Mouse (Mus musculus): ENCODE data around the gene Vmn1r87. TPM values are rescaled to one million over a fixed set of nuclear protein-coding genes. Genes with fewer than 3 reads are reported as not detected.
A peak's percentile ranks its signal among the peaks of the same experiment; 100 is the strongest.
"Not testable (repeated sequence)": the region's sequence is repeated elsewhere in the genome, so short reads cannot be mapped to it uniquely, and the experiment has no call there.

Gene Vmn1r87
- not detected in 2 replicates for polyA plus RNA-seq (2015; fragmentation: Nextera tagmentation; extraction: Ambion mirVana)

DNA sequence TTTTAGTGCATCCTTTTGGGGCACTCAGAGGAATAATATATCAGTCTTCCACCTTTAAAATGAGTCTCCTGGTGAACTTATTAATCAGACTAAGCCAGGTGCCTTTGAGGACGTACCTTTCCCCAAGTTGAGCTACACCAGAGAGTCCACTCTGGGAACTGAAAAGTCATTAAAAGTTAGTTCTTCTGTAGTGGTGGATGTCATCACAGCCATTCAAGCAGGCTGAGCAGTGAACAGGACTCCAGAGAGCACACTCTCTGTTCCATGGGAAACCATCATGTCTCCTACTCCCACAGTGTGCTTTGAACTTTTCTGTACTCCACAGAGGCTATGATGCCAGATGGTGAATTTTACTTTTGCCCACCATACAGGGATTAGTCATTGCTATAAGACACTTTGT is at the start of gene Vmn1r87:
Vmn1r87 (minus strand) TSS at position 101 of the 400 bp plus-strand sequence.
- Histone ChIP-seq H3K9ac (replicated peaks) (no peak within 1 kb of the TSS), H3K36me3 (replicated peaks; ENCODE audit: insufficient read depth, low read length) (no peaks in the 10 kb centered on the region), H3K9me3 (ENCODE audit: low read length) (no peaks in the 10 kb centered on the region), H3K4me2 (ENCODE audit: low read depth, low read length) (no peak within 1 kb of the TSS), H3K27ac (ENCODE audit: low read depth) (no peak within 1 kb of the TSS), H3K27me3 (ENCODE audit: insufficient read depth, low read length) (no peaks in the 10 kb centered on the region), H3K4me3 (ENCODE audit: low read depth, low read length) (no peak within 1 kb of the TSS), H3K4me1 (ENCODE audit: insufficient read depth) (no peaks in the 10 kb centered on the region)
- TF ChIP-seq EP300 (IDR thresholded peaks at IDR 0.05; ENCODE audit: low read depth), result no peak
- no peak for TF ChIP-seq CTCF (IDR thresholded peaks at IDR 0.05; ENCODE audit: low read depth)
- 81% methylated on average over 1 of the region's 1 CpGs for WGBS (ENCODE audit: insufficient replicate concordance)
- DNase-seq (no peak), ATAC-seq (no peak)

DNA sequence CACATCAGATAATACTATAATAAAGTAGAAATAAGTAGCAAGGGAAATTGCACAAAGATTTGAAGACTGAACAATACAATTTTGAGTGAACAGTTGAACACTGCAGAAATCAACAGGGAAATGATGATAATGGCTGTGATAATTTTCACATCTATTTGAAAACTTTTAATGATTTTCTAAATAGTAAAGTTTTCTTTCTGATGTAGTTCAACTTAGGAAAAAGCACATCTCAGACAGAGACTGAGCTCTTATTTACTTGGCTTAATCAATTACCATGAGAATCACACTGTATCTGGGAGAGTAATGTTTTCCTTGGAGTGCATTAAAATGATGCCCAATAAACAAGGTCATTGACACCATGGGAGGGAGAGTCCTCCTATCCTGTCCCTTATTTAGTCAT is 19.3 kb upstream of the Vmn1r87 start, which contains the start of gene Vmn1r88:
Vmn1r88 (plus strand) TSS at position 301 of the 400 bp plus-strand sequence.
- ATAC-seq (no peak), DNase-seq (no peak)
- no peak within 1 kb of the TSS for H3K27ac ChIP-seq (ENCODE audit: low read depth)
- no peak within 1 kb of the TSS for H3K4me3 ChIP-seq (ENCODE audit: low read depth, low read length)
- TF ChIP-seq CTCF (IDR thresholded peaks at IDR 0.05; ENCODE audit: low read depth), result no peak
- H3K27me3 ChIP-seq (ENCODE audit: insufficient read depth, low read length), result no peaks in the 10 kb centered on the region
- no peaks in the 10 kb centered on the region for H3K36me3 ChIP-seq (replicated peaks; ENCODE audit: insufficient read depth, low read length)
- no peaks in the 10 kb centered on the region for H3K4me1 ChIP-seq (ENCODE audit: insufficient read depth)
- H3K4me2 ChIP-seq (ENCODE audit: low read depth, low read length), result no peak within 1 kb of the TSS
- H3K9ac ChIP-seq (replicated peaks), result no peak within 1 kb of the TSS
- no peaks in the 10 kb centered on the region for H3K9me3 ChIP-seq (ENCODE audit: low read length)

DNA sequence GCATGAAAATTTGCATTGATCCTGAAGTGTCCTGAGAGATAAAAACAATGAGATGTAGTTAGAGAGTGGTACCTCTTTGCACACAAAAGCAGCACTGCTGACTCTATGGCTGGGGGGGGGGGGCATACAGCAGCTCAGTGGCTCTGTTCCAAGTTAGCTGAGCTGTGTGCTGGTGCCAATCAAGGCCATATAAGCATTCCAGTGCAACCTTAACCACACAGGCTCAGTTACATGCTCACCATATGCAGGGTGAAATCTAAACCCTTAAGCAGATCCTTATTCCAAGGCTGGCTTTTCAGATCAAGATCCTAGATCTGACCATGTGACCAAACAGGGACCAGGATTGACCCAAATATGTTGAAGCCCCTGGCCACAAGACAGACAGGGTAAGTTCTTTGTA is 2.6 kb downstream of the Vmn1r87 start:
- Histone ChIP-seq H3K9ac (replicated peaks) (no peak overlapping the region), H3K27ac (ENCODE audit: low read depth) (no peak overlapping the region), H3K4me2 (ENCODE audit: low read depth, low read length) (no peak overlapping the region), H3K4me1 (ENCODE audit: insufficient read depth) (no peaks in the 10 kb centered on the region), H3K36me3 (replicated peaks; ENCODE audit: insufficient read depth, low read length) (no peaks in the 10 kb centered on the region), H3K27me3 (ENCODE audit: insufficient read depth, low read length) (no peaks in the 10 kb centered on the region), H3K4me3 (ENCODE audit: low read depth, low read length) (no peak overlapping the region), H3K9me3 (ENCODE audit: low read length) (no peaks in the 10 kb centered on the region)
- DNase-seq (no peak), ATAC-seq (no peak)
- TF ChIP-seq EP300 (IDR thresholded peaks at IDR 0.05; ENCODE audit: low read depth), result no peak
- no peak for TF ChIP-seq CTCF (IDR thresholded peaks at IDR 0.05; ENCODE audit: low read depth)

DNA sequence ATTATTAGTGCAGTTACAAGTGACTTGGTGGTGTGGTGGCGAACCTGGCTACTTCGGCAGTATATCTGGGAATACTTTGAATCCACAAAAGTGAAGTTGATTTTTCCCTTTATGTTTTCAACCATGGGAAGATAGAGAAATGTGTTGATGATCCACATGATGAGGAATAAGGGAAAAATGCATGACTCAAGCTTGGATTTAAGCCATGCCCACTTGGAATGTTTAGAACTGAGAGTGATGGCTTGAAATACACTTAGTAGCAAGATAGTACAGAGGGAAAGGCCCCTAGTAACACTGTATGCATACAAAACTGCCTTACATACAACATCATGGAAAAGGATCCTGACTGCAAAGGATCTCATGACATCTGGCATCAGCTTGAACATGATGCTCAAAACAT is 8.1 kb downstream of the Vmn1r87 start:
- no peak for ATAC-seq
- no peaks in the 10 kb centered on the region for H3K9me3 ChIP-seq (ENCODE audit: low read length)
- 75% methylated on average over 2 of the region's 2 CpGs for WGBS (ENCODE audit: insufficient replicate concordance)

DNA sequence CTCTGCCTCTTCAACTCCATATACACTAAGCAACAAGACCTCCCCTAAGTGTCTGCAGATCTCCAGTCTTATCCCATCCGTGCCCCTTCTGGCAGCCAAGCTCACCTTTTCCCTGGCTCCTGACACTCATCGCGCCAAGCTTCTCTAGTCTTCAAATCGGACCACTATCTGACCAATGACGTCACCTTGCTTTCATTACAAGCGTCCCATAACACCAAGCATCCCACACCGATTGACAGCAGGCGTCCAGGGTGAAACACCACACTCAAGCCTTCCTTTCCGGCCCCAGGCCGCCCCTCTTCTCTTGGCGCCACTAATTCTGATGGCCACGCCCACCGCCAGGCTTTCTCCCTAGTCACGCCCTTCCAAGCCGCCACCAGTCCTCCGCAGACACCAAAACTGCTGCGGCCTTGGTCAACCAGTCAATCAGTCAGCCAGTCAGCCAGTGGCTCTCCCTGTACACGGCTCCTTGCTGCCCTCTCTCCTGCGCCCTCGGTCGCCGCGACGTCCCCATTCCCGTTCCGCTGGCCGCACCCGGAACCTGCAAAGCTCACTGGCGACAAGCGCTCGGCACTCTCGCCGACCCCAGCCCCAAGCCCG is 16.3 kb downstream of the Vmn1r87 start:
- DNase-seq; H3K4me3 ChIP-seq (ENCODE audit: low read depth, low read length); H3K4me2 ChIP-seq (ENCODE audit: low read depth, low read length); H3K36me3 ChIP-seq (replicated peaks; ENCODE audit: insufficient read depth, low read length); H3K27me3 ChIP-seq (ENCODE audit: insufficient read depth, low read length); H3K27ac ChIP-seq (ENCODE audit: low read depth); H3K9me3 ChIP-seq (ENCODE audit: low read length); H3K9ac ChIP-seq (replicated peaks); H3K4me1 ChIP-seq (ENCODE audit: insufficient read depth): not testable (repeated sequence)
- ATAC-seq, result peak; percentile 79
- 2% methylated on average over 14 of the region's 34 CpGs for WGBS (ENCODE audit: insufficient replicate concordance)

More for the DNA sequence above, 8.1 kb downstream of the Vmn1r87 start:
- H3K27me3 ChIP-seq (ENCODE audit: insufficient read depth, low read length), result no peaks in the 10 kb centered on the region
- H3K4me1 ChIP-seq (ENCODE audit: insufficient read depth), result no peaks in the 10 kb centered on the region
- H3K36me3 ChIP-seq (replicated peaks; ENCODE audit: insufficient read depth, low read length), result no peaks in the 10 kb centered on the region
- no peak overlapping the region for H3K9ac ChIP-seq (replicated peaks)
- no peak overlapping the region for H3K4me2 ChIP-seq (ENCODE audit: low read depth, low read length)
- no peak overlapping the region for H3K27ac ChIP-seq (ENCODE audit: low read depth)
- TF ChIP-seq EP300 (IDR thresholded peaks at IDR 0.05; ENCODE audit: low read depth) (no peak), CTCF (IDR thresholded peaks at IDR 0.05; ENCODE audit: low read depth) (no peak)
- DNase-seq, result no peak
- no peak overlapping the region for H3K4me3 ChIP-seq (ENCODE audit: low read depth, low read length)

DNA sequence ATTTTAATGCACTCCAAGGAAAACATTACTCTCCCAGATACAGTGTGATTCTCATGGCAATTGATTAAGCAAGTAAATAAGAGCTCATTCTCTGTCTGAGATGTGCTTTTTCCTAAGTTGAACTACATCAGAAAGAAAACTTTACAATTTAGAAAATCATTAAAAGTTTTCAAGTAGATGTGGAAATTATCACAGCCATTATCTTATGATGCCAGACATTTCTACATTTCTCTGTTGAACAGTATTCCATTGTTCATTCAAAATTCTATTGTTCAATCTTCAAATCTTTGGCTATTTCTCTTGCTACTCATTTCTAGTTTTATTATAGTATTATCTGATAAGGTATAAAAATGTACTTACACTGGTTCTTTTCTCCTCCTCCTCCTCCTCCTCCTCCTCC is 20.1 kb downstream of the Vmn1r87 start, which contains the start of gene Vmn1r86:
Vmn1r86 (minus strand) TSS at position 101 of the 400 bp plus-strand sequence.
- Histone ChIP-seq H3K27me3 (ENCODE audit: insufficient read depth, low read length) (no peaks in the 10 kb centered on the region), H3K27ac (ENCODE audit: low read depth) (no peak within 1 kb of the TSS), H3K36me3 (replicated peaks; ENCODE audit: insufficient read depth, low read length) (no peaks in the 10 kb centered on the region), H3K9me3 (ENCODE audit: low read length) (no peaks in the 10 kb centered on the region), H3K9ac (replicated peaks) (no peak within 1 kb of the TSS), H3K4me1 (ENCODE audit: insufficient read depth) (no peaks in the 10 kb centered on the region), H3K4me3 (ENCODE audit: low read depth, low read length) (no peak within 1 kb of the TSS), H3K4me2 (ENCODE audit: low read depth, low read length) (no peak within 1 kb of the TSS)
- no peak for TF ChIP-seq EP300 (IDR thresholded peaks at IDR 0.05; ENCODE audit: low read depth)
- TF ChIP-seq CTCF (IDR thresholded peaks at IDR 0.05; ENCODE audit: low read depth), result no peak
- DNase-seq, result no peak
- ATAC-seq, result no peak

DNA sequence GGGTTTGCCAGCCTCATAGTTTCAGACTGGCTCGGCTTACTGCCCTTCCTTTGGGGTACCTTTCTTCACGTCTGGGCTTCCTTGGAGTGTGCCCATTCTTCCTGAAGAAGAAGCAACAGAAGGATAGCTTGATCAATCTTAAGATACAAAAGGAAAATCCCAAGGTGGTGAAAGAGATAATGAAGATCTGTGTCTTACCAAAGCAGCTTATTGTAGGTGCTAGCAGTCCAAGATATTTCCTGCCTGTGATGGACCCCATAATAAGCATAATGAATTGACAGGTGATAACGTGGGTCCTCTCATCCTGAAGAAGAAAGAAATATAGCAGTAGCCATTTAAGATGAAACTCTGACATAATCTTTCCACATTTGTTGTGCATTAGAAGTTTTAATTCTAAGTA is 44.9 kb downstream of the Vmn1r87 start, which contains the start of gene Vmn1r85:
Vmn1r85 (minus strand) TSS at position 101 of the 400 bp plus-strand sequence.
- 51% methylated on average over 3 of the region's 3 CpGs for WGBS (ENCODE audit: insufficient replicate concordance)
- Histone ChIP-seq H3K9me3 (ENCODE audit: low read length) (no peaks in the 10 kb centered on the region), H3K4me2 (ENCODE audit: low read depth, low read length) (no peak within 1 kb of the TSS), H3K4me1 (ENCODE audit: insufficient read depth) (no peaks in the 10 kb centered on the region), H3K4me3 (ENCODE audit: low read depth, low read length) (no peak within 1 kb of the TSS), H3K36me3 (replicated peaks; ENCODE audit: insufficient read depth, low read length) (no peaks in the 10 kb centered on the region), H3K27me3 (ENCODE audit: insufficient read depth, low read length) (no peaks in the 10 kb centered on the region), H3K9ac (replicated peaks) (no peak within 1 kb of the TSS), H3K27ac (ENCODE audit: low read depth) (no peak within 1 kb of the TSS)
- ATAC-seq, result no peak
- TF ChIP-seq CTCF (IDR thresholded peaks at IDR 0.05; ENCODE audit: low read depth) (no peak), EP300 (IDR thresholded peaks at IDR 0.05; ENCODE audit: low read depth) (no peak)
- no peak for DNase-seq

Other genes starting within 250 kb of the Vmn1r87 start
- gene Zscan22, start 242.3 kb downstream of the Vmn1r87 start, polyA plus RNA-seq (2015; fragmentation: Nextera tagmentation; extraction: Ambion mirVana), result 2.3 and 2.5 TPM in 2 replicates
- 556 and 564 TPM in 2 replicates for gene Rps5, start 217.9 kb downstream of the Vmn1r87 start, polyA plus RNA-seq (2015; fragmentation: Nextera tagmentation; extraction: Ambion mirVana)
- 0.05 TPM in 2 replicates for gene Rnf225, start 212.7 kb downstream of the Vmn1r87 start, polyA plus RNA-seq (2015; fragmentation: Nextera tagmentation; extraction: Ambion mirVana)
- 1.5 and 1.9 TPM in 2 replicates for gene Zfp324, start 174.3 kb downstream of the Vmn1r87 start, polyA plus RNA-seq (2015; fragmentation: Nextera tagmentation; extraction: Ambion mirVana)
- 1.6 and 1.8 TPM in 2 replicates for gene Zfp446, start 162.3 kb downstream of the Vmn1r87 start, polyA plus RNA-seq (2015; fragmentation: Nextera tagmentation; extraction: Ambion mirVana)
- gene Slc27a5, start 142.0 kb downstream of the Vmn1r87 start, polyA plus RNA-seq (2015; fragmentation: Nextera tagmentation; extraction: Ambion mirVana), result 103 and 122 TPM in 2 replicates
- gene Trim28, start 141.0 kb downstream of the Vmn1r87 start, polyA plus RNA-seq (2015; fragmentation: Nextera tagmentation; extraction: Ambion mirVana), result 56.0 and 59.1 TPM in 2 replicates
- 5.6 and 7.2 TPM in 2 replicates for gene Zbtb45, start 130.1 kb downstream of the Vmn1r87 start, polyA plus RNA-seq (2015; fragmentation: Nextera tagmentation; extraction: Ambion mirVana)
- gene Chmp2a, start 105.3 kb downstream of the Vmn1r87 start, polyA plus RNA-seq (2015; fragmentation: Nextera tagmentation; extraction: Ambion mirVana), result 132 TPM in 2 replicates
- 53.8 and 59.8 TPM in 2 replicates for gene Ube2m, start 101.9 kb downstream of the Vmn1r87 start, polyA plus RNA-seq (2015; fragmentation: Nextera tagmentation; extraction: Ambion mirVana)
- gene Mzf1, start 85.4 kb downstream of the Vmn1r87 start, polyA plus RNA-seq (2015; fragmentation: Nextera tagmentation; extraction: Ambion mirVana), result 0.26 and 0.29 TPM in 2 replicates
- not detected in 2 replicates for gene Vmn1r85, start 45.0 kb downstream of the Vmn1r87 start, polyA plus RNA-seq (2015; fragmentation: Nextera tagmentation; extraction: Ambion mirVana)
- not detected in 2 replicates for gene Vmn1r86, start 20.2 kb downstream of the Vmn1r87 start, polyA plus RNA-seq (2015; fragmentation: Nextera tagmentation; extraction: Ambion mirVana)
- gene Vmn1r88, start 19.4 kb upstream of the Vmn1r87 start, polyA plus RNA-seq (2015; fragmentation: Nextera tagmentation; extraction: Ambion mirVana), result 0.01 TPM in 1 of 2 replicates, not detected in the other
- gene Vmn1r89, start 72.9 kb upstream of the Vmn1r87 start, polyA plus RNA-seq (2015; fragmentation: Nextera tagmentation; extraction: Ambion mirVana), result not detected in 2 replicates
- gene Lig1, start 137.1 kb upstream of the Vmn1r87 start, polyA plus RNA-seq (2015; fragmentation: Nextera tagmentation; extraction: Ambion mirVana), result 50.9 and 60.5 TPM in 2 replicates
- gene Zswim9, start 138.6 kb upstream of the Vmn1r87 start, polyA plus RNA-seq (2015; fragmentation: Nextera tagmentation; extraction: Ambion mirVana), result 1.5 and 1.7 TPM in 2 replicates
- 2.0 and 2.1 TPM in 2 replicates for gene Pla2g4c, start 184.5 kb upstream of the Vmn1r87 start, polyA plus RNA-seq (2015; fragmentation: Nextera tagmentation; extraction: Ambion mirVana)